Mouse (Mus musculus): ENCODE data around the gene Exosc9.

- no peak for TF ChIP-seq CTCF (IDR thresholded peaks at IDR 0.05)
- no peak for TF ChIP-seq POLR2A (IDR thresholded peaks at IDR 0.05; ENCODE audit: insufficient read depth, low read depth, low read length)
Measured at GRCm38 (mm10) chr3:36524466-36524865, 27.9 kb upstream of the Exosc9 start.
